Mouse (Mus musculus) heart, postnatal 14 days (tissue): ENCODE measurements around the gene Gjb4. TPM values are rescaled to one million over a fixed set of nuclear protein-coding genes. Genes with fewer than 3 reads are reported as not detected.

Experiments used
- DNase-seq, 2 experiments: peaks; one replicate each; pipeline ENCODE4 v3.0.0; 2021 to 2022
- intact Hi-C: fragments of 180-260 bp; cut with DNase I; formaldehyde crosslinking; loops from one replicate; pipeline ENCODE4 v1.15.1; 2025
- long read RNA-seq, 2 experiments: library from polyadenylated mRNA; stranded (forward); transcript quantifications; one replicate each; pipeline ENCODE4 v2.0.0; 2021
- total RNA-seq, 2 experiments: library from RNA; stranded (reverse); gene quantifications; 2 replicates each; pipeline ENCODE4 v1.2.3; 2021

Gene Gjb4
- total RNA-seq: not detected
- long read RNA-seq, experiment 1: 0 reads
- long read RNA-seq, experiment 2: 0 reads

GRCm38 (mm10) chr4:127353951-127354438, at the start of gene Gjb4:
Gjb4 (minus strand) TSS chr4:127354081.
- intact Hi-C loops: no loop called here
- no peak for DNase-seq

- intact Hi-C loops: no loop called here
Observed at GRCm38 (mm10) chr4:127402614-127403013, 48.7 kb upstream of the Gjb4 start.

GRCm38 (mm10) chr4:127402166-127402565, 48.3 kb upstream of the Gjb4 start:
- no peak for DNase-seq
- intact Hi-C loops: no loop called here

More at GRCm38 (mm10) chr4:127402614-127403013, 48.7 kb upstream of the Gjb4 start:
- DNase-seq: no peak

- DNase-seq: peak; percentile 41 to 65
- intact Hi-C loops: no loop called here
Observed at GRCm38 (mm10) chr4:127400165-127401145, 46.6 kb upstream of the Gjb4 start.

GRCm38 (mm10) chr4:127395591-127395990, 41.7 kb upstream of the Gjb4 start:
- intact Hi-C loops: no loop called here
- DNase-seq: no peak

GRCm38 (mm10) chr4:127389645-127390044, 35.8 kb upstream of the Gjb4 start:
- intact Hi-C loops: no loop called here
- no peak for DNase-seq

GRCm38 (mm10) chr4:127377344-127377743, 23.5 kb upstream of the Gjb4 start:
- intact Hi-C loops: no loop called here
- DNase-seq: no peak

- no peak for DNase-seq
- intact Hi-C loops: no loop called here
Observed at GRCm38 (mm10) chr4:127375541-127376177, 21.8 kb upstream of the Gjb4 start.

- no peak for DNase-seq
- intact Hi-C loops: no loop called here
Observed at GRCm38 (mm10) chr4:127374645-127375044, 20.8 kb upstream of the Gjb4 start.

- DNase-seq: no peak
- intact Hi-C loops: no loop called here
Observed at GRCm38 (mm10) chr4:127373491-127373890, 19.6 kb upstream of the Gjb4 start.

- peak; percentile 20 to 45 for DNase-seq
- intact Hi-C loops: no loop called here
Observed at GRCm38 (mm10) chr4:127371546-127371945, 17.7 kb upstream of the Gjb4 start.

GRCm38 (mm10) chr4:127370447-127370846, 16.6 kb upstream of the Gjb4 start:
- intact Hi-C loops: no loop called here
- no peak for DNase-seq

GRCm38 (mm10) chr4:127368379-127368973, 14.6 kb upstream of the Gjb4 start:
- DNase-seq: peak; percentile 72 to 81
- intact Hi-C loops: loop anchor here (2.0 to 5.0 kb wide), 3 partner anchors 68 to 1174 kb away; no protein-coding TSS in a partner anchor

- DNase-seq: peak in 1 of 2 experiments; percentile 9
- intact Hi-C loops: loop anchor here (5.0 kb wide), 1 partner anchor 1176 kb away; no protein-coding TSS in a partner anchor
Observed at GRCm38 (mm10) chr4:127365834-127366233, 12.0 kb upstream of the Gjb4 start.

GRCm38 (mm10) chr4:127365433-127365832, 11.6 kb upstream of the Gjb4 start:
- intact Hi-C loops: loop anchor here (5.0 kb wide), 1 partner anchor 1177 kb away; no protein-coding TSS in a partner anchor

GRCm38 (mm10) chr4:127364431-127364830, 10.6 kb upstream of the Gjb4 start:
- intact Hi-C loops: no loop called here
- no peak for DNase-seq

More at GRCm38 (mm10) chr4:127365433-127365832, 11.6 kb upstream of the Gjb4 start:
- no peak for DNase-seq

GRCm38 (mm10) chr4:127363331-127363730, 9.4 kb upstream of the Gjb4 start:
- intact Hi-C loops: no loop called here

GRCm38 (mm10) chr4:127362520-127362919, 8.6 kb upstream of the Gjb4 start:
- DNase-seq: no peak
- intact Hi-C loops: no loop called here

More at GRCm38 (mm10) chr4:127363331-127363730, 9.4 kb upstream of the Gjb4 start:
- no peak for DNase-seq

- DNase-seq: peak in 1 of 2 experiments; percentile 14
Observed at GRCm38 (mm10) chr4:127358018-127358417, 4.1 kb upstream of the Gjb4 start, which contains the start of gene Gjb5. Gjb5 (minus strand) TSS chr4:127358181.

More at GRCm38 (mm10) chr4:127358018-127358417, 4.1 kb upstream of the Gjb4 start, which contains the start of gene Gjb5:
- intact Hi-C loops: no loop called here
